Mouse (Mus musculus): ENCODE data around the gene Gne. TPM values are rescaled to one million over a fixed set of nuclear protein-coding genes. Genes with fewer than 3 reads are reported as not detected.

Gne gene
- polyA plus RNA-seq, 1 experiment from 2014 or later: 22.5 TPM

GRCm38 (mm10) chr4:43993072-43993471 lies 90.9 kb downstream of the Gne start:
- Histone ChIP-seq H3K9me3 (replicated peaks) (no peaks in the 10 kb centered on the region), H3K27ac (no peak overlapping the region), H3K4me3 (replicated peaks) (no peak overlapping the region), H3K27me3 (no peaks in the 10 kb centered on the region), H3K36me3 (no peaks in the 10 kb centered on the region), H3K4me1 (no peaks in the 10 kb centered on the region), H3K4me2 (no peak overlapping the region), H3K9ac (no peak overlapping the region)
- ATAC-seq (replicated peaks; ENCODE audit: low FRiP score): no peak
- WGBS: 96% methylated on average over 11 of the region's 11 CpGs

GRCm38 (mm10) chr4:43988976-43989375 lies 95.0 kb downstream of the Gne start:
- Histone ChIP-seq H3K4me1 (no peaks in the 10 kb centered on the region), H3K4me3 (replicated peaks) (no peak overlapping the region), H3K27ac (no peak overlapping the region), H3K36me3 (no peaks in the 10 kb centered on the region), H3K9me3 (replicated peaks) (no peaks in the 10 kb centered on the region), H3K9ac (no peak overlapping the region), H3K4me2 (no peak overlapping the region), H3K27me3 (no peaks in the 10 kb centered on the region)
- WGBS: 87% methylated on average over 3 of the region's 3 CpGs
- no peak for ATAC-seq (replicated peaks; ENCODE audit: low FRiP score)

- H3K9ac ChIP-seq: no peak overlapping the region
- no peak overlapping the region for H3K4me2 ChIP-seq
- no peaks in the 10 kb centered on the region for H3K9me3 ChIP-seq (replicated peaks)
- H3K4me3 ChIP-seq (replicated peaks): no peak overlapping the region
- H3K36me3 ChIP-seq: no peaks in the 10 kb centered on the region
- 95% methylated on average over 19 of the region's 19 CpGs for WGBS
- H3K4me1 ChIP-seq: peaks cover 6% of the 10 kb centered on the region
- no peaks in the 10 kb centered on the region for H3K27me3 ChIP-seq
- H3K27ac ChIP-seq: no peak overlapping the region
- no peak for ATAC-seq (replicated peaks; ENCODE audit: low FRiP score)
These were observed 99.7 kb downstream of the Gne start for GRCm38 (mm10) chr4:43984326-43984725.

Other genes starting within 250 kb of the Gne start
- gene Olfr157, start 244.0 kb downstream of the Gne start, polyA plus RNA-seq (2015; fragmentation: Nextera tagmentation; extraction: Ambion mirVana): not detected in 2 replicates
- gene Olfr155, start 232.6 kb downstream of the Gne start, polyA plus RNA-seq (2015; fragmentation: Nextera tagmentation; extraction: Ambion mirVana): not detected in 2 replicates
- gene Reck, start 208.6 kb downstream of the Gne start, polyA plus RNA-seq (2015; fragmentation: Nextera tagmentation; extraction: Ambion mirVana): 24.1 and 25.0 TPM in 2 replicates
- gene Glipr2, start 126.8 kb downstream of the Gne start, polyA plus RNA-seq (2015; fragmentation: Nextera tagmentation; extraction: Ambion mirVana): 71.7 and 73.9 TPM in 2 replicates
- gene Ccin, start 100.7 kb downstream of the Gne start, polyA plus RNA-seq (2015; fragmentation: Nextera tagmentation; extraction: Ambion mirVana): not detected in 2 replicates
- 231 and 236 TPM in 2 replicates for gene Clta, start 79.7 kb downstream of the Gne start, polyA plus RNA-seq (2015; fragmentation: Nextera tagmentation; extraction: Ambion mirVana)
- gene Rnf38, start 149.6 kb upstream of the Gne start, polyA plus RNA-seq (2015; fragmentation: Nextera tagmentation; extraction: Ambion mirVana): 21.4 and 22.2 TPM in 2 replicates
- 47.9 and 49.5 TPM in 2 replicates for gene Melk, start 216.7 kb upstream of the Gne start, polyA plus RNA-seq (2015; fragmentation: Nextera tagmentation; extraction: Ambion mirVana)

Data from kidney, embryonic 15.5 days (tissue).